Mouse (Mus musculus) retina, adult 2 months (tissue): ENCODE results near the gene Kat7.
A peak's percentile ranks its signal among the peaks of the same experiment; 100 is the strongest.

Experiments
- DNase-seq: peaks from one replicate; pipeline ENCODE4 v3.0.0-alpha.2; 2012; ENCODE audit warnings: low read depth, low spot score

The Kat7 gene

GRCm38 (mm10) chr11:95310007-95310647, at the start of gene Kat7:
TSS of gene Kat7 (minus strand) at chr11:95310246.
- peak; percentile 96 for DNase-seq

- DNase-seq, result no peak
These were observed 48.2 kb upstream of the Kat7 start for GRCm38 (mm10) chr11:95358263-95358662.

- no peak for DNase-seq
These were observed 46.6 kb upstream of the Kat7 start for GRCm38 (mm10) chr11:95356469-95357273.

GRCm38 (mm10) chr11:95356039-95356438, 46.0 kb upstream of the Kat7 start:
- no peak for DNase-seq

GRCm38 (mm10) chr11:95355661-95356011, 45.6 kb upstream of the Kat7 start:
- no peak for DNase-seq

- no peak for DNase-seq
These were observed 45.1 kb upstream of the Kat7 start for GRCm38 (mm10) chr11:95354945-95355660.

- no peak for DNase-seq
These were observed 44.3 kb upstream of the Kat7 start for GRCm38 (mm10) chr11:95354228-95354944.

- DNase-seq, result no peak
These were observed 43.2 kb upstream of the Kat7 start for GRCm38 (mm10) chr11:95353226-95353625.

- no peak for DNase-seq
These were observed 42.6 kb upstream of the Kat7 start for GRCm38 (mm10) chr11:95352686-95353085.

- no peak for DNase-seq
These were observed 40.9 kb upstream of the Kat7 start for GRCm38 (mm10) chr11:95350960-95351359.

- no peak for DNase-seq
These were observed 40.2 kb upstream of the Kat7 start for GRCm38 (mm10) chr11:95350289-95350688.

- DNase-seq, result no peak
These were observed 34.1 kb upstream of the Kat7 start for GRCm38 (mm10) chr11:95344181-95344580.

- DNase-seq, result no peak
These were observed 33.1 kb upstream of the Kat7 start for GRCm38 (mm10) chr11:95343180-95343579.

GRCm38 (mm10) chr11:95340664-95341063, 30.6 kb upstream of the Kat7 start:
- no peak for DNase-seq

GRCm38 (mm10) chr11:95340259-95340658, 30.2 kb upstream of the Kat7 start:
- DNase-seq, result no peak

GRCm38 (mm10) chr11:95339471-95340021, 29.5 kb upstream of the Kat7 start:
- DNase-seq, result no peak

- no peak for DNase-seq
These were observed 27.8 kb upstream of the Kat7 start for GRCm38 (mm10) chr11:95337846-95338342.

GRCm38 (mm10) chr11:95337129-95337813, 27.2 kb upstream of the Kat7 start:
- no peak for DNase-seq

- DNase-seq, result no peak
These were observed 26.6 kb upstream of the Kat7 start, which contains the start of gene Fam117a for GRCm38 (mm10) chr11:95336568-95337128. TSS of gene Fam117a (plus strand) at chr11:95337018.

GRCm38 (mm10) chr11:95334448-95335060, 24.5 kb upstream of the Kat7 start:
- DNase-seq, result no peak
